Mouse (Mus musculus) cerebellum, postnatal 4 days (tissue): ENCODE results near the gene Hpse2.

Source experiments
- DNase-seq, 2 experiments: peaks; one replicate each; pipeline ENCODE4 v3.0.0; 2022; ENCODE audit warnings: low spot score in 2 of 2, mixed read lengths in 1 of 2

Gene Hpse2

GRCm38 (mm10) chr19:43156085-43156484, 232.1 kb downstream of the Hpse2 start:
- DNase-seq: no peak

GRCm38 (mm10) chr19:43155582-43155981, 232.6 kb downstream of the Hpse2 start:
- no peak for DNase-seq

GRCm38 (mm10) chr19:43147901-43148300, 240.3 kb downstream of the Hpse2 start:
- no peak for DNase-seq

GRCm38 (mm10) chr19:43146820-43147219, 241.3 kb downstream of the Hpse2 start:
- DNase-seq: no peak

GRCm38 (mm10) chr19:43141646-43142045, 246.5 kb downstream of the Hpse2 start:
- DNase-seq: no peak

- no peak for DNase-seq
Measured at GRCm38 (mm10) chr19:43109796-43110195, 278.4 kb downstream of the Hpse2 start.

GRCm38 (mm10) chr19:43096915-43097314, 291.2 kb downstream of the Hpse2 start:
- DNase-seq: no peak

- no peak for DNase-seq
Measured at GRCm38 (mm10) chr19:43087216-43087615, 300.9 kb downstream of the Hpse2 start.

- DNase-seq: no peak
Measured at GRCm38 (mm10) chr19:43064155-43064554, 324.0 kb downstream of the Hpse2 start.

GRCm38 (mm10) chr19:43044506-43044905, 343.6 kb downstream of the Hpse2 start:
- DNase-seq: no peak

GRCm38 (mm10) chr19:43042721-43043120, 345.4 kb downstream of the Hpse2 start:
- DNase-seq: no peak

GRCm38 (mm10) chr19:43042211-43042610, 345.9 kb downstream of the Hpse2 start:
- no peak for DNase-seq

- DNase-seq: no peak
Measured at GRCm38 (mm10) chr19:43036381-43036780, 351.8 kb downstream of the Hpse2 start.

- peak; percentile 26 to 59 for DNase-seq
Measured at GRCm38 (mm10) chr19:43027305-43027704, 360.9 kb downstream of the Hpse2 start.

GRCm38 (mm10) chr19:43022611-43023173, 365.5 kb downstream of the Hpse2 start:
- no peak for DNase-seq

GRCm38 (mm10) chr19:43018792-43019191, 369.4 kb downstream of the Hpse2 start:
- DNase-seq: no peak

- DNase-seq: no peak
Measured at GRCm38 (mm10) chr19:42996406-42996805, 391.7 kb downstream of the Hpse2 start.

- no peak for DNase-seq
Measured at GRCm38 (mm10) chr19:42988833-42989232, 399.3 kb downstream of the Hpse2 start.

- DNase-seq: no peak
Measured at GRCm38 (mm10) chr19:42986315-42986701, 401.8 kb downstream of the Hpse2 start.

- no peak for DNase-seq
Measured at GRCm38 (mm10) chr19:42985372-42986314, 402.5 kb downstream of the Hpse2 start.

GRCm38 (mm10) chr19:42980537-42980936, 407.6 kb downstream of the Hpse2 start:
- no peak for DNase-seq

GRCm38 (mm10) chr19:42977938-42978337, 410.2 kb downstream of the Hpse2 start:
- no peak for DNase-seq

GRCm38 (mm10) chr19:42973740-42974139, 414.4 kb downstream of the Hpse2 start:
- DNase-seq: no peak
